8 mouse cellular contexts compared by ENCODE assay signal in genomic region chr3:79517884-79518591, GRCm38 (mm10). TPM values are rescaled to one million over a fixed set of nuclear protein-coding genes. Genes with fewer than 3 reads are reported as not detected.
DNase-seq lines count a peak whose midpoint lies in the region; ATAC-seq and TF ChIP-seq lines count a peak whose summit lies in the region.

No protein-coding gene starts in this region.

- ATAC-seq in heart, embryonic 16.5 days (replicated peaks; ENCODE audit: extremely low read depth, insufficient read depth, low FRiP score), result no peak
- peak; percentile 81 for ATAC-seq in forebrain, embryonic 16.5 days

- no peaks in the 10 kb centered on the region for H3K9me3 ChIP-seq in heart, embryonic 16.5 days (replicated peaks; ENCODE audit: control insufficient read depth, low read length)
- H3K9me3 ChIP-seq in forebrain, embryonic 16.5 days (ENCODE audit: control insufficient read depth, low read length), result no peaks in the 10 kb centered on the region
- no peaks in the 10 kb centered on the region for H3K9me3 ChIP-seq in midbrain, embryonic 10.5 days (replicated peaks)

- no peaks in the 10 kb centered on the region for H3K36me3 ChIP-seq in heart, embryonic 16.5 days (ENCODE audit: control insufficient read depth, insufficient read depth)
- no peaks in the 10 kb centered on the region for H3K36me3 ChIP-seq in forebrain, embryonic 16.5 days (ENCODE audit: control insufficient read depth, insufficient read depth)
- H3K36me3 ChIP-seq in midbrain, embryonic 10.5 days, result peaks cover 4% of the 10 kb centered on the region; the same call in 1 of the 2 replicates
- no peaks in the 10 kb centered on the region for H3K36me3 ChIP-seq in thymus, adult 2 months (ENCODE audit: control insufficient read depth, insufficient read depth, low read length)

- H3K4me1 ChIP-seq in heart, embryonic 16.5 days (ENCODE audit: control insufficient read depth, insufficient read depth, low read length), result peaks cover 31% of the 10 kb centered on the region
- peaks cover 17% of the 10 kb centered on the region; the same call in 1 of the 2 replicates for H3K4me1 ChIP-seq in forebrain, embryonic 16.5 days (replicated peaks; ENCODE audit: control insufficient read depth, insufficient read depth, low read length)
- H3K4me1 ChIP-seq in midbrain, embryonic 10.5 days, result peaks cover 48% of the 10 kb centered on the region
- H3K4me1 ChIP-seq in thymus, adult 2 months (replicated peaks; ENCODE audit: control insufficient read depth, insufficient read depth, low read length), result no peaks in the 10 kb centered on the region

- TF ChIP-seq CTCF in thymus, adult 2 months (IDR thresholded peaks at IDR 0.05; ENCODE audit: borderline replicate concordance, control insufficient read depth, extremely low read depth, insufficient read depth, low read length, poor library complexity), result no peak

- no peaks in the 10 kb centered on the region for H3K27me3 ChIP-seq in heart, embryonic 16.5 days (ENCODE audit: control insufficient read depth, insufficient read depth, low read length)
- no peaks in the 10 kb centered on the region for H3K27me3 ChIP-seq in forebrain, embryonic 16.5 days (replicated peaks; ENCODE audit: control insufficient read depth, insufficient read depth, low read length)
- H3K27me3 ChIP-seq in midbrain, embryonic 10.5 days (ENCODE audit: low read depth, poor library complexity, severe bottlenecking), result no peaks in the 10 kb centered on the region
- no peaks in the 10 kb centered on the region for H3K27me3 ChIP-seq in thymus, adult 2 months (ENCODE audit: control insufficient read depth, insufficient read depth, low read length)

- DNase-seq in heart, adult 11 months, result no peak
- peak; percentile 73 to 75 for DNase-seq in cerebellum, adult 18-20 months
- no peak for DNase-seq in midbrain, embryonic 10.5 days (ENCODE audit: low spot score)
- DNase-seq in thymus, adult 2 months, result no peak
- DNase-seq in ovary, adult 18-20 months (ENCODE audit: low spot score), result no peak
- DNase-seq in thymus, postnatal 25 days, result no peak

- H3K27ac ChIP-seq in heart, embryonic 16.5 days (ENCODE audit: low read length), result peak overlapping the region; percentile 23; the same call in 1 of the 2 replicates
- peak overlapping the region; percentile 46 for H3K27ac ChIP-seq in forebrain, embryonic 16.5 days (ENCODE audit: low read length)
- peak overlapping the region; percentile 82 for H3K27ac ChIP-seq in midbrain, embryonic 10.5 days (replicated peaks)
- H3K27ac ChIP-seq in thymus, adult 2 months (ENCODE audit: control insufficient read depth, insufficient read depth, low read length), result no peak overlapping the region

- WGBS in heart, embryonic 16.5 days, result 73% methylated on average over 17 of the region's 17 CpGs
- 44% methylated on average over 17 of the region's 17 CpGs for WGBS in forebrain, embryonic 16.5 days
- WGBS in midbrain, embryonic 10.5 days, result 74% methylated on average over 17 of the region's 17 CpGs
- WGBS in thymus, adult 2 months, result 93% methylated on average over 17 of the region's 17 CpGs

- H3K4me3 ChIP-seq in heart, embryonic 16.5 days (ENCODE audit: low read length), result no peak overlapping the region
- H3K4me3 ChIP-seq in forebrain, embryonic 16.5 days (replicated peaks; ENCODE audit: low read length), result no peak overlapping the region
- H3K4me3 ChIP-seq in midbrain, embryonic 10.5 days, result no peak overlapping the region
- no peak overlapping the region for H3K4me3 ChIP-seq in thymus, adult 2 months (ENCODE audit: control insufficient read depth, insufficient read depth, low read length)

- H3K9ac ChIP-seq in heart, embryonic 16.5 days (ENCODE audit: low read length), result no peak overlapping the region
- H3K9ac ChIP-seq in forebrain, embryonic 16.5 days (replicated peaks; ENCODE audit: low read depth, low read length), result no peak overlapping the region

- no peak overlapping the region for H3K4me2 ChIP-seq in heart, embryonic 16.5 days (ENCODE audit: low read depth, low read length)
- no peak overlapping the region for H3K4me2 ChIP-seq in forebrain, embryonic 16.5 days (ENCODE audit: low read length)

- no peak for TF ChIP-seq POLR2A in thymus, adult 2 months (IDR thresholded peaks at IDR 0.05; ENCODE audit: control insufficient read depth, extremely low read depth, insufficient read depth, low read length, poor library complexity)

RNA-seq across cellular contexts. Expression of gene Fnip2, which starts 49.6 kb away (rescaled TPM):
- polyA plus RNA-seq in heart, embryonic 16.5 days (2015; fragmentation: Nextera tagmentation; extraction: Ambion mirVana), result 2.6 and 2.7 TPM in 2 replicates
- polyA plus RNA-seq in forebrain, embryonic 16.5 days (2015; fragmentation: Nextera tagmentation; extraction: Ambion mirVana), result 4.0 and 5.7 TPM in 2 replicates
- polyA plus RNA-seq in midbrain, embryonic 10.5 days (2016; fragmentation: Nextera tagmentation; extraction: Ambion mirVana), result 4.3 and 4.4 TPM in 2 replicates
- 2.3 and 2.7 TPM in 2 replicates for polyA plus RNA-seq in thymus, adult 2 months (2012; rRNA removed)

Comparison
In these comparisons a context has a peak if more than half of its experiments do, and no peak if none do; other contexts are left out.
1. DNase-seq: peak in cerebellum, adult 18-20 months (2 of 2); none in heart, adult 11 months (single experiment), midbrain, embryonic 10.5 days (single experiment), thymus, adult 2 months (single experiment), ovary, adult 18-20 months (single experiment) and thymus, postnatal 25 days (single experiment).